Mouse (Mus musculus): Measurements from ENCODE around the gene D10Jhu81e.

D10Jhu81e gene

DNA sequence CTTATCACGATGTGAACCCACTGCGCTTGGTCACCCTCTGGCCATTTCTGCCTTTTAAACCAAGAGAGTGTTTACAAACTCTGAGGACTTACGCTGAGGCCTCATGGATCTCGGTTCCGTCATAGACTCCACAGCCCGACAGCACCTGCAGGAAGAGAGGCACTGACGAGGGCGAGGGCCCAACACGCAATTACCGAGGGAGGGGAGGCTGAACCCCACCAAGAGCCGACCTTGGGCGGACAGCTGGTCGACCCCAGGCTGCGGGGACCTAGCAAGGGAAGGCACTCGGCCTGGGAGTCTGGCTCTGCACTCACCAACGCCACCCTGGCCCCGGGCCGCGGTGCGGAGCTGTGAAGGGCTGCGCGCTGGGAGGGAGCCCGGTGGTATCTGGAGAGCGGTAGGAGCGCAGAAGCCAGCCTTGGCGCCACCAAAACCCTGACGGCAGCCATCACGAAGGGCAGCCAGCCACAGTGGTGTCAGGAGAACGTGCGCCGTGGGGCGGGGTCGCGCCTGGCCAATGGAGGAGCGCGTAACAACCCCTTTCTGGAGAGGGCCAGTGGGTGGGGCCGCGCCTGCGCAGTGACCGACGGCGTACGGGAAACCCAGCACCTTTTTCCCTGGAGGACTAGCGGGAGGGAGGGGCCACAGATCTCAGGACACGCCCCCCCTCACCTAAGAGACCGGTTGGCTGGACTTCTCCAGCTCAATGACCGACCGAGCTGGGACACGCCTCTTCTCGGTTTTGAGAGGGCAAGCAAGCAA is at the start of gene D10Jhu81e:
Gene D10Jhu81e (minus strand): TSS at position 502 of the 762 bp plus-strand sequence.
- in situ Hi-C loops (cut with MboI; ENCODE audit: unreplicated experiment in 2 of 2), result loop anchor here (10.0 to 25.0 kb wide), 3 partner anchors 235 to 655 kb away; partner anchors contain the start of gene Fam207a (in 2 of the 2)

DNA sequence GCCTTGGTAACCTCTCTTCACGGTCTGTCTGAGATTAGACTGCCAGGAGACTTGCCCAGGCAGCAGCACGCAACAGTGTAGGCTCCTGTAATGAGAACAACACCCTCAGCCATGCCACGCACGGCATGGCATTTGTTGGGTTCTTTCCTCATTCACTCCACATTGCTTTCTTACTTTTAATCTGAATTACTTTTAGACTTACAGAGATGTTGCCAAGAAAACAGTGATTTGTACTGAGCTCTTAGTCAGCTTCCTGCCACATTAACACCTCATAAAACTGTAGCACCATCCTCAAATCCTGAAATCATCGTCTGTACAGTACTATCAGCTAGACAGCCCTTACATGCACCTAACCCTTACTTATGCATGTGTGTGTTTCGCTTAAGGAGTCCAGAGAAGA is 49.0 kb upstream of the D10Jhu81e start:
- in situ Hi-C loops (cut with MboI; ENCODE audit: unreplicated experiment in 2 of 2), result no loop called here

DNA sequence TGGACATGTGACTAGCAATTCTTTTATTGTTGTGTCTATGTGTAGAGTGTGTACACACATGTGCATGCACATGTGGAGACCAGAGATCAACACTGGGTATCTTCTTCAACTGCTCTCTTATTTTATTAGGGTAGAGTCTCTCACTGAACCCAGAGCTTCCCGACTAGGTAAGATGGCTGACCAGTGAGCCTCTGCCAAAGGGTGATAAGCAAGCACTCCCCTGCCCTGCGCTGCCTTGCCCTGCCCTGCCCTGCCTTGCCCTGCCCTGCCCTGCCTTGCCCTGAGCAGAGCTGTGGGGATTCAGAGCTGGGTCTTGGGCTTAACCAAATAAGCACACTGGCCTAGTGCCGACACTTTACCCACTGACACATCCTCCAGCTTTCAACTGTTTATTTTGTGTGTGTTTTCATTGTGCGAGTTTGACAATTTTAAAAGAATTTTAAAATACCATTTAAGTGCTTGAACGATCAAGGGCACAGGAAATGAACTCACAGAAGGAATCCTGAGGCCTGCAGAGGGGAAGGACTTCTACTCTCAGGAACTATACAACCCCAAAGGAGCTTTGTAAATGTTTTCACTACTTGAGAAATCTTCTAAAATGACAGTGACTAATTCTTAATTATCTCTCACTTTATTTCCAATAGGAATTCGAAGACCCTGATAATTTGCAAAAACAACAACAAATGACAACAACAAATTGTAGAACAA is 46.9 kb upstream of the D10Jhu81e start:
- in situ Hi-C loops (cut with MboI; ENCODE audit: unreplicated experiment in 2 of 2), result no loop called here

DNA sequence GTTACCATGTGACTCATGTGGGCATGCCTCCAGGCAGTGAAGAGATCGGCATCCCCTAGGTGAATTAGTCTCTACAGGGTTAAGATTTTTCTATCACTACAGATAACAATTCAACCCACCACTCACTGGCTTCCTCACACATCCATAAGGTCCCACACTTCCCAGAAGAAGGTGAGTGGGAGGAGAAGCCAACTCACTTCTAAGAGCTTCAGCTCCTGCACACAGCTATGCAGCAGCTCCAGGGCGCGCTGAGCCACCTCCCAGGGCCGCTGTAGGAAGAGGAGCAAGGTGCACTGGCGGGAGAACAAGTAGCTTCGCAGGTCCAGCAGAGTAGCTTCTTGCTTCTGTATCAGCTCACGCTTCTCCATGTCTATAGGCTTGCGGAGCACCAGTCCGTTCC is 44.8 kb upstream of the D10Jhu81e start:
- in situ Hi-C loops (cut with MboI; ENCODE audit: unreplicated experiment in 2 of 2), result no loop called here

DNA sequence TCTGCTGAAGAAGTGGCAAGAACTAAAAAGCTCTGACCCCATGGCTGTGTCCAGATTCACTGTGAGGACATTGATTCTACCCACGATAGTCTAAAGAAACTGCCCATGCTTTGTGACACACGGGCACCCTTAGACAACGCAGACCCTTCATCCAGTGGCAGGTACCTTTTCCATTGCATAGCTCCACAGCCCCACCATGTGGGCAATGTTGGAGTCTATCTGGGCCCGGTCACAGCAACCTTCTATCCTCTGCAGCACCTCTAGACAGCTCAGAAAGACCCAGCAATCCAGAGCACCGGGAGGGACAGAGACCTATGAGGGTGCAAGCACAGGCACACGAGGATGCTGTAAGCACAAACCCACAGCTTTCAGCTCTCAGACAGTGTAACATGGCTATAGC is 41.7 kb upstream of the D10Jhu81e start:
- in situ Hi-C loops (cut with MboI; ENCODE audit: unreplicated experiment in 2 of 2), result no loop called here

DNA sequence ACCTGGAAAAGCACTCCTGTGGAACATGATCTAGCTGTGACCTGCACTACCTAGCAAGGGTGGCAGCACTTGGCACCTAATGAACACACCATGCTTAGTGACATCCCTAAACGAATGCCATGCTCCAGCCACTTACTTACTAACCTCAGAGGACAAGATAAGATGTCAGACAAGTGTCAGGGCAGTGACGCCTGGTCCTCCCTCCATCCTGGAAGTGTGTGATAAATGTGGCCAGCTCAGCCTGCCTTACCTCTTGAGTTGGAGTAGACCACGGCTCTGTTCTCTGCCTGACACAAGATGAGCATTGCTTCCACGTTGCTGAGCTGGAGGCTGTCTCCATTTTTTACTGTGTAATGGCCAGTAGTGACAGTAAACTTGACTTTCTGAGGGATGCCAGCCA is 31.6 kb upstream of the D10Jhu81e start:
- in situ Hi-C loops (cut with MboI; ENCODE audit: unreplicated experiment in 2 of 2), result no loop called here

DNA sequence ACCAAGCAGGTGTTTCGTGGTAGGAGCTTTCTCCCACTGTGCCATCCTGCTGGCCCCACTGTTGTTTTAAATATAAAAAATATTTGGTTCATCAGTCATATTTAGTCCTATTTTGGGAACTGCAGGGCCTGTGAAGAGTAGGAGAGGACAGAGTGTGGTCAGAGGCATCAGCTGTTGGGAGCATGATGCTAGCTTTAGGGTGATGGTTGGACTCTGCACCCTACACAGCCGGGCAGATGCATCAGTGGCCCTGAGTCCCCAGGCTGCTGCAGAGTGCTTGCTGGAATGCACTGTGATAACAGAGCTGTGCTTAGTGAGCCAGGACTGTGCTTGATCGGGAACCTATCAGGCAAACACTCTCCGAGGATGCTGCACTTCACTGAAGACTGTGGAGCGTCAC is 23.4 kb upstream of the D10Jhu81e start:
- in situ Hi-C loops (cut with MboI; ENCODE audit: unreplicated experiment in 2 of 2), result no loop called here

DNA sequence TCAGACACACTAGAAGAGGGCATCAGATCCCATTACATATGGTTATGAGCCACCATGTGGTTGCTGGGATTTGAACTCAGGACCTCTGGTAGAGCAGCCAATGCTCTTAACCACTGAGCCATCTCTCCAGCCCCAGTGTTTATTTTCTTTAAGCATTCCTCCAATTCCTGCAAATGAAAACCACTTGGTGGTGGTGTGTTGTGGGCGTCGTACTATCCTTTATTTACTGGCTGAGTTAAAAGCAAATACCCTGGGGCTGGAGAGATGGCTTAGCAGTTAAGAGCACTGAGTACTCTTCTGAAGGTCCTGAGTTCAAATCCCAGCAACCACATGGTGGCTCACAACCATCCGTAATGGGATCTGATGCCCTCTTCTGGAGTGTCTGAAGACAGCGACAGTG is 16.5 kb upstream of the D10Jhu81e start:
- in situ Hi-C loops (cut with MboI; ENCODE audit: unreplicated experiment in 2 of 2), result loop anchor here in 1 of 2 experiments (10.0 kb wide), 1 partner anchor 209 kb away; no protein-coding TSS in a partner anchor

DNA sequence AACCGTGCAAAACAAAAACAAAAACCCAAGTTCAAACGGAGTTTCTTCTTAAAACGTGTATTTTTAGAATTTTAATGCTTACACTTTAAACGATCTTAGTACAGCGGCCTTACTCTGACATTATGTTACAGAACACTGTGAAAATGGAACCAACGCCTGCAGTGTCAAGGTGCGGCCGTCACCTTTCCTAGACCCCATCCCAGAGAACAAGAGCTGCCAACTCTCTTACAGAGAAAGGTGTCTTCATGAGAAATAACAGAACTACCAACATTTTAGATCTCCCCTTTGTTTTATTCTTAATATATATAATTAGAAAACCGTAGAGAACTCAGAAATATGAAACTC is 15.8 kb upstream of the D10Jhu81e start:
- in situ Hi-C loops (cut with MboI; ENCODE audit: unreplicated experiment in 2 of 2), result loop anchor here in 1 of 2 experiments (10.0 kb wide), 1 partner anchor 209 kb away; no protein-coding TSS in a partner anchor

DNA sequence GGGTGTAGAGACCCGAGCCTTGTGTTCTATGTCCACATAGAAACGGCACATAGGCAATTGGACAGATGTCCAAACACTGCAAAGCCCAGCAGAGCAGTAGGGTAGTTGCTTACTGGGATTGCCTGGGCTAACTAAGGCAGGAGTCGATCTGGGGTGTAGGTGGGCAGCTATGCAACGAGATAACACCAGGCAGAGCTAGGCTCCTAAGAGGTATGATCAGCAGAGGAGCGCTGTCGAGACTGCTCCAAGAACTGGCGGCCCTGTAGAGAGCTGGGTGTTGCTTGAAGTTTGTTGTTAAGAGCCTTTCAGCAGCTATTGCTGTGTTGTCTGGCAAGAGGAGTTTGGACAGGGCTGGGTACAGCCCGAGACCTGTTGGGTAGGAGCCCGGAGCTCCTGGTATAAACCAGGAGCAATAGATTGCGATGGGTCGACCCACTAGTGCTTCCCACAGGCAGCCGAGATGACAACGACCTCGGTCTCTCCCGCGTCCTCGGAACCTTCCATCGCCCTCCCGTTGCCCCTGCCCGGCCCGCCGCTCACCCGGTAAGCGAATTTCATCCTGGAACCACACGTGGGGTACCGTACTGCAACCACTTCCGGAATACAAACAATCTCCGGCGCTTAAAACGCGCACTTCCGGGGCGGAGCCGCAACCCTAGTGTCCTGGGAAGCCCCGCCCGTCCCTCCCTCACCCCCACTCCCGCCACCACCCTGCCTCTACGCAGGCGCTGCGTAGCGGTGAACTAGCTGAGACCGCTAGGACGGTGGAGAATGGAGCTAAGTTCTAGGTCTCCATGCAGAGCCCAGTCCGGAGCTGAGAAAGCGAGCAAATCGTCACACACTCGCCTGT is 15.2 kb upstream of the D10Jhu81e start, which contains the start of gene Pwp2:
Gene Pwp2 (minus strand): TSS at position 619 of the 850 bp plus-strand sequence.
- in situ Hi-C loops (cut with MboI; ENCODE audit: unreplicated experiment in 2 of 2), result loop anchor here in 1 of 2 experiments (10.0 kb wide), 1 partner anchor 210 kb away; no protein-coding TSS in a partner anchor

DNA sequence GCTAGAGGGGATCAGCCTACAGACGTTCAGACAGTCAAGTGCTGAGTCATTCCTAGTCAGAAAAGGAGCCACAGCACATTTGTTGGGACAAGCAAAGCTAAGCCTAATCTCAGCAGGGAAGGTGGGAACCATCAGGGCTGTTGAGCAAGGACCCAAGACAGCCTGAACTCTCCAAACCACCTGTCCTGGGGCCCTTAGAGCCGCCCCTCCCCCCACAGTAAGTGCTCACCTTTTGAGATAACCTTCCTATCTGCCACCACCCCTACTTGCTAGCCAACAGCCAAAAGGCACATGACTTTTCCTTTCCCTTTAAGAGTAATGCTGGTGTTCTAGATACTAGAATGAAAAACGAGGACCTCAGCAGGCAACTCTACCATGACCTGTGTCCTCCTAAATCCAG is 14.0 kb upstream of the D10Jhu81e start:
- in situ Hi-C loops (cut with MboI; ENCODE audit: unreplicated experiment in 2 of 2), result loop anchor here in 1 of 2 experiments (10.0 kb wide), 1 partner anchor 211 kb away; no protein-coding TSS in a partner anchor

DNA sequence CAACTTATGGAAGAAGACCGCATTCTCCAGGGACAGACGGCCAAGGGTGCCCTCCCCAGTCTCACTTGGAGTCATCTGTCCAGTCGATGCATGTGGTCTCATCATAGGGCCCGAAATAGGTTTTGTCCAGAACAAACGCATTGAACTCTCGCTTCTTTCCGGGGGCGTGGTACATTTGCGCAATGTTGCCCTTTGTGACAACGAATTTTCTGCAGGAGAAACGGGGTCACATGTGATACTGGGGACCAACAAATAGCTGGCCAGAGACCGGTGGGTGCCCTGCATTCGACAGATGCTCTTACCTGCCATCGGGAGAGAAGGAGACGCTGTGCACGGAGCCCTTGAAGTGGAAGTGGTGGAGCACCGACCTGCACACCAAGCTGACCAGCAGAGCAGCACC is 12.7 kb upstream of the D10Jhu81e start:
- in situ Hi-C loops (cut with MboI; ENCODE audit: unreplicated experiment in 2 of 2), result loop anchor here in 1 of 2 experiments (10.0 kb wide), 1 partner anchor 212 kb away; no protein-coding TSS in a partner anchor

DNA sequence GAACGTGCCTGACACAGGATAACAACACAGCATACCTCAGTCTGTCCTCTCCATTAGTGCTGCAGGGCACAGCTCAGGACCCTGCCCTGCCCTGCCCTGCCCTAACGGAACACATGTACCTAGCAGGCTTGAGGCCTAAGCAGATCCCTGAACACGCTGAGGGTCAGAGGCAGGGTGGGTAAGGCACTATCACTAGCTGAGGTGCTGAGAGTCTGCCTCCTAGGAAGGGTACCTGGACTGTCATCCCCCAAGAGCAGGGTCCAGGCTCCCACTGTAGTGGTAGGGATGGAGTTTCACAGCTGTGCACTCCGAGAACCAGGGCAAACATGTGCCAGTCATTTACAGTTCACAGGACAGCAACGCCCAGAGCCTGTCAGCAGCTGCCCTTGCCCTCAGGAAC is 4.9 kb upstream of the D10Jhu81e start:
- in situ Hi-C loops (cut with MboI; ENCODE audit: unreplicated experiment in 2 of 2), result loop anchor here in 1 of 2 experiments (25.0 kb wide), 1 partner anchor 537 kb away; no protein-coding TSS in a partner anchor

DNA sequence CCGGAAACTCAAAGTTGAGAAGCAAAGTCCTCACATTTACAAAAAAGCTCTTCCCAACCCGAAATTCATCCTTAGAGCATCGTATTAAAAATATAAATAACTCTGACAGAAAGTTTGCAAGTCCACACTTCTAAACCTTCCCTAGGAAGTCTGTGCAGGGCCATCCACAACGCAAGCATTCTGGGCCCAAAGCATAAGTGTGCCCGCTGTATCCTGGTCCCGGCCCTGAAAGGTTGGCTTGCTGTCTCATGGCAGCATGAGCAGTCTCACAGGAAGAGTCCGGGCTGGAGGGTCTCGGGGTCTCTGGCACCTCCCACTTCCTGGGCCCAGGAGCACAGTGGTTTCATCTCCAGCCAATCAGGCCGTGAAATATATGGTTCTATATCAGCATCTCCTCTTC is 2.0 kb upstream of the D10Jhu81e start:
- in situ Hi-C loops (cut with MboI; ENCODE audit: unreplicated experiment in 2 of 2), result loop anchor here in 1 of 2 experiments (25.0 kb wide), 1 partner anchor 534 kb away; no protein-coding TSS in a partner anchor

DNA sequence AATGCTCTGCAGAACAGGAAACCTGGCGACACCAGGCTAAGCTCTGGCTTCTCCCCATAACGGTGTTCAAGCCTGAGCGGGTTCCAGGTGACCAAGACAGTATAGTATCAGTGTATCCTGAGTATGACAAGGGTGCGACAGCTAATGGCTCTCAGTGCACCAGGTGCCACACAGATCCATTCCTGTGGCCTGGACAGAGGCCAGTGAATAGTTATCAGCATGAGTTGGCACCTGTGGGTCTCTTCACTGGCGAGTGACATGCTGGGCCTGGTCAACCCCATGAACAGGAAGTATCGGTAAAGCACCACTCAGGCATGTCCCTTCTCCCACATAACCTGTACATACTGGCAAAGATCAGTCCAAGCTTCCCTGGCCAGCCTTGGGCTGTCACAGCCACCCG is 1.5 kb upstream of the D10Jhu81e start:
- in situ Hi-C loops (cut with MboI; ENCODE audit: unreplicated experiment in 2 of 2), result loop anchor here in 1 of 2 experiments (25.0 kb wide), 1 partner anchor 534 kb away; no protein-coding TSS in a partner anchor

DNA sequence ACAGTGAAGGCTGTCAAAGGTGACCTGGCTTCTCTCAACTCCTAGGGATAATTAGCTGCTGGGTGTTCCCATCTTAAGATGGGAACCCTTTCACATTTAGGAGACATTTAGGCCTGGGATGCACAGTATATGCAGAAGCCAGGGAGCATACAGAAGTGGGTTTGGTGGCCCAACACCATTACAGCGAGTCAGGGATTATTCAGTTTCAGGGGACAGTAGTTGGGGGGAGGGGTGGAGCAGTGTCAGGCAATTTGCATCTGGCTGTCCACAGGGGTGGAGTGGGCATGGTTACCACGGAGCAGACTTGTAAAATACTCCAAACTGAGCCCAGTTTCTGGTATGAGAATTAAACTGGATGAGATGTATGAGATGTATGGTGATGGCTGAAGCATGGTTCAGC is 863 bp upstream of the D10Jhu81e start:
- in situ Hi-C loops (cut with MboI; ENCODE audit: unreplicated experiment in 2 of 2), result loop anchor here in 1 of 2 experiments (25.0 kb wide), 1 partner anchor 533 kb away; no protein-coding TSS in a partner anchor

DNA sequence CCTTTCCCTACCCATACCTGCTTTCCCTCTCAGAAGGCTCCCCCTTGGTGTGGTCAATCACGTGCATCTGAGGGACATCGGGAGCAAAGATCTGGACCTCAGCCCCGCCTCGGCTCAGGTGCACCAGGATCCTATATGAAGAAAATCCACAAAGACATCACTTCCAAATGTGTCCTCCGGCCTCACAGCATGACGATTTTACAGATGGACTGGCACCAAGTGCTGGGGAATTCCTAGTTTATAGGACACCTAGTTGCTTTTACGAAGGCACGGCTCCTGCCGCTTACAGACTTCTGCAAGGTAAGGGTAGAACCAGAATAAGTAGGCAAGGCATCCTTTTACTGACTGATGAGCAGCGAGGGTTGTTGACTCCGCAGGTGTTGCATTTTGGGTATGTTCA is 790 bp downstream of the D10Jhu81e start:
- in situ Hi-C loops (cut with MboI; ENCODE audit: unreplicated experiment in 2 of 2), result loop anchor here (10.0 to 25.0 kb wide), 3 partner anchors 236 to 654 kb away; partner anchors contain the start of gene Fam207a (in 2 of the 2)

DNA sequence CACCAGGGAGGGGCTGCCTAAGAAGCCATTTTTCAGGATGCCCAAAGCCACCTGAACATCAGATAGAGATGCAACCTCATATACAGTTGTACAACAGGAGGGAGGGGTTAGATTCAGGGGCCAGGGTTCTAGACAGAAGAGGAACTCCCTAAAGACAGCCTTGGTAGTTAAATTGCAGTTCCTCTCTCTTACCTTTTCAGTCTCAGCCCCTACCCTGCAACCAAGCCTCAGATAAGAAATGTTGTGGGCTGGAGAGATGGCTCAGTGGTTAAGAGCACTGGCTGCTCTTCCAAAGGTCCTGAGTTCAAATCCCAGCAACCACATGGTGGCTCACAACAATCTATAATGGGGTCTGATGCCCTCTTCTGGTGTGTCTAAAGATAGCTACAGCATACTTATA is 1.8 kb downstream of the D10Jhu81e start:
- in situ Hi-C loops (cut with MboI; ENCODE audit: unreplicated experiment in 2 of 2), result loop anchor here (10.0 to 25.0 kb wide), 3 partner anchors 237 to 653 kb away; partner anchors contain the start of gene Fam207a (in 2 of the 2)

DNA sequence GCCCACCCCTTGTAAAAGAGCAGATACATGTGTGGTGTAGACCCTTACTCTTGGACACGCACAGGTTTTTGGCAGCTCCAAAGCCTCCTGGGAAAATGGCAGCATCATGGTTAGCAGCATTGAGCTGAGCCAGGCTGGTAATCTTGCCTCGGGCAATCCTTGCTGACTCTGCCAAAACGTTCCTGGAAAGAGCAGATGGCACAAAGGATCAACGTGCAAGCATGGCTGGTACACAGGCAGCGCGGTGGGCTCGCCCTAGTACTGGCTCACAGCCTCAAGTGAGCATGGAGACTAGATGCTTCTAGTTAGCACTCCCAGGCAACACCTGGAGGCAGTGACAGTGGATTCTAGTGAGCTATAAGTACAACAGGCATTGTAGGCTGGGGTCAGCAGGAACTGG is 2.2 kb downstream of the D10Jhu81e start:
- in situ Hi-C loops (cut with MboI; ENCODE audit: unreplicated experiment in 2 of 2), result loop anchor here (10.0 to 25.0 kb wide), 3 partner anchors 237 to 653 kb away; partner anchors contain the start of gene Fam207a (in 2 of the 2)
